Mouse (Mus musculus) left cerebral cortex, postnatal 25 days (tissue): ENCODE data around the gene Slc3a2. TPM values are rescaled to one million over a fixed set of nuclear protein-coding genes. Genes with fewer than 3 reads are reported as not detected.

Experiments used
- DNase-seq, 2 experiments: peaks; one replicate each; pipeline ENCODE4 v3.0.0; 2022; ENCODE audit warnings: low spot score in 2 of 2, mixed read lengths in 1 of 2
- intact Hi-C: fragments of 180-260 bp; cut with DNase I; formaldehyde crosslinking; loops from one replicate; pipeline ENCODE4 v1.15.1; 2025
- microRNA-seq, 2 experiments: library from miRNA; unstranded; fragments of <30 nt; microRNA quantifications; one replicate each; pipeline ENCODE4 v1.2.0; 2022
- total RNA-seq, 2 experiments: library from RNA; stranded (reverse); gene quantifications; 2 replicates each; pipeline ENCODE4 v1.2.3; 2021

Slc3a2 gene
- total RNA-seq, 2 experiments from 2014 or later, result 148 to 161 TPM

DNA sequence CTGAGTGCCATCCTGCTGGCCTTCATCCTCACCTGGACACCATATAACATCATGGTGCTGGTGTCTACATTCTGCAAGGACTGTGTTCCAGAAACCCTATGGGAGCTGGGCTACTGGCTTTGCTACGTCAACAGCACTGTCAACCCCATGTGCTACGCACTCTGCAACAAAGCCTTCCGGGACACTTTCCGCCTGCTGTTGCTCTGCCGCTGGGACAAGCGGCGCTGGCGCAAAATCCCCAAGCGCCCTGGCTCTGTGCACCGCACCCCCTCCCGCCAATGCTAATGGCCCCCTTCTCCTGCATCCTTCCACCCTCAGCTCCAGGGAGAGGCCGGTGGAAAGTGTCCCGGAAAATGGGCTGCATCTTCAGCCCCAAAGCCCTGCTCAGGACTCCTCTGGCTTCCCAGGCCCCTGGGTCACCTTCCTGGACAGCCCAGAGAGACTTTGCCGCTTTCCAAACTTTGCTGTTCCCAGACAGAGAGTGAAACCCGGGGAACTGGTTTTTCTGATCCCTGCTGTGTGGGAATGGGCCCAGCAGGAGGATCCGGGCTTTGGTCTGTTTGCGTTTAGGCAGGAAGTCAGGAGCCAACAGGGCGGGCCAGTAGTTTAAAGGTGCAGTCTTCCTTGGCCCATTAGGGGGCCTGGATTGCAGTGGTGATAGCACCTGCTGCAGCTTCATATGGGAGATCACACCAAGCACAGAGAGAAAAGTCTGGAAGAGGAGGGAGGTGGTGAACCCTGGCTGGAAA, 44.0 kb downstream of the Slc3a2 start:
- DNase-seq, result no peak
- intact Hi-C loops, result no loop called here

- intact Hi-C loops, result no loop called here
- DNase-seq, result no peak
Observed at GRCm38 (mm10) chr19:8673336-8674063, 49.7 kb downstream of the Slc3a2 start.

DNA sequence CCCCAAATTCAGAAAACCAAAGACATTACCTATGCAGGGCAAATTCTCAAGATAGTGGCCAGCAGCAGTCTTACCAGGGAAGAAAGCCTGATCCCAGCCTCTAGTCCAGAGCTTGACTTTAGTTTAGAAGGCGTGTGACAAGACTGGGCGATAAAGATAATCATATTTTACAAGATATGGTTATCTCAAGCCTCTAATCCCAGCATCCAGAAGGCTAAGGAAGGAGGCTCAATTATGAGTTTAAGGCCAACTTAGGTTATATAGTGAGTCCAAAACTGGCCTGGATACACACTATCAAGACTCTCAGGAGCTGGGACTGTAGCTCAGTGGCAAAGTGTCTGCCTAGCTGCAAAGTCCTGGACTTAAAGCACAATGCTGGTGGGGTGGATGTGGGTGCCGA, 50.3 kb downstream of the Slc3a2 start:
- no peak for DNase-seq
- intact Hi-C loops, result no loop called here

- DNase-seq, result peak; percentile 60 to 79
- intact Hi-C loops, result no loop called here
Observed at GRCm38 (mm10) chr19:8665746-8666145, 57.4 kb downstream of the Slc3a2 start.

- intact Hi-C loops, result no loop called here
- DNase-seq, result peak in 1 of 2 experiments; percentile 61
Observed at GRCm38 (mm10) chr19:8664859-8665258, 58.3 kb downstream of the Slc3a2 start.

- peak; percentile 72 to 86 for DNase-seq
- intact Hi-C loops, result no loop called here
Observed at GRCm38 (mm10) chr19:8663911-8664421, 59.2 kb downstream of the Slc3a2 start.

- DNase-seq, result peak; percentile 61 to 74
- intact Hi-C loops, result no loop called here
Observed at GRCm38 (mm10) chr19:8663360-8663839, 59.8 kb downstream of the Slc3a2 start, which contains the start of gene Chrm1. Chrm1 (plus strand) TSS chr19:8663789.

- DNase-seq, result peak; percentile 87 to 95
- intact Hi-C loops, result loop anchor here (1.0 kb wide), 3 partner anchors 21 to 84 kb away; partner anchors contain the start of gene Slc3a2
Observed at GRCm38 (mm10) chr19:8662337-8662736, 60.8 kb downstream of the Slc3a2 start.

DNA sequence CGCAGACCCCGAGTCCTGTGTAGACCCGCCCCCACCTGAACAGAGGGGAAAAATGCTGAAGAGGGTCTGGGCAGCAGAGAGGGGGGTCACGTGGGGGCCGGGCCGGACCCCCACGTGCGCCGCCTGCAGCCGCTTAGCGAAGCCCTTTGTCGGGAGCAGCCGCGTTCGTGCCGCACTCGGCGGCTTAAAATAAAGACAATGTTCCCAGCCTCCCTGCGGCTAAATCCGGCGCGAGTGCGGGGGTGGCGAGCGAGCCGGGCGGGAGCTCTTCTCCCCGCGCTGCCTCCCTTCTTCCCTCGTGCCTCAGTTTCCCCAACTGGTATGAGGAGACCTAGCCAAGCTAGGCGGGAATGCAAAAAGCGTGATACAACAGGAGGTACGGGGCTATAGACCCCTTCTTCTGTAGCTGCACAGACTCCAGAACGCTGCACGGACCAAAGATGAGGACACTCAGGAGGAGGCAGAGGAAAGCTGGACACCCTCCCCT, 61.3 kb downstream of the Slc3a2 start:
- peak; percentile 86 to 93 for DNase-seq
- intact Hi-C loops, result loop anchor here (1.0 kb wide), 3 partner anchors 21 to 84 kb away; partner anchors contain the start of gene Slc3a2

Small RNA genes within 50 kb of the gene (microRNA-seq; reads per million reads assigned to microRNA genes)
- gene Mir6992, result 0 to 0.25 reads per million in 2 experiments

Other genes with a start within 250 kb of the Slc3a2 start
- 10 to 100 TPM; 11.7 to 15.1 TPM for gene Slc22a8, start 132.1 kb downstream of the Slc3a2 start, total RNA-seq
- 1 to 10 TPM; 5.5 to 5.8 TPM for gene Slc22a6, start 105.3 kb downstream of the Slc3a2 start, total RNA-seq
- 100 to 1,000 TPM; 160 to 162 TPM for gene Chrm1, start 59.6 kb downstream of the Slc3a2 start, total RNA-seq
- gene Wdr74, start 12.5 kb upstream of the Slc3a2 start, total RNA-seq, result 10 to 100 TPM; 46.0 to 58.5 TPM
- 1 to 10 TPM; 1.1 to 1.5 TPM for gene 1700092M07Rik, start 17.3 kb upstream of the Slc3a2 start, total RNA-seq
- gene Stx5a, start 18.0 kb upstream of the Slc3a2 start, total RNA-seq, result 10 to 100 TPM; 61.5 to 70.1 TPM
- 10 to 100 TPM; 87.4 to 92.0 TPM for gene Nxf1, start 33.7 kb upstream of the Slc3a2 start, total RNA-seq
- 10 to 100 TPM; 73.0 to 75.0 TPM for gene Tmem223, start 47.6 kb upstream of the Slc3a2 start, total RNA-seq
- gene Tmem179b, start 51.1 kb upstream of the Slc3a2 start, total RNA-seq, result 10 to 100 TPM; 10.6 to 10.9 TPM
- 10 to 100 TPM; 12.0 to 12.4 TPM for gene Taf6l, start 63.0 kb upstream of the Slc3a2 start, total RNA-seq
- 100 to 1,000 TPM; 107 to 113 TPM for gene Polr2g, start 75.2 kb upstream of the Slc3a2 start, total RNA-seq
- gene Zbtb3, start 79.2 kb upstream of the Slc3a2 start, total RNA-seq, result 1 to 10 TPM; 5.9 to 7.1 TPM
- 10 to 100 TPM; 35.1 to 35.5 TPM for gene Ttc9c, start 96.0 kb upstream of the Slc3a2 start, total RNA-seq
- gene Hnrnpul2, start 96.6 kb upstream of the Slc3a2 start, total RNA-seq, result 100 to 1,000 TPM; 110 to 112 TPM
- not detected for gene AC129217.1, start 106.4 kb upstream of the Slc3a2 start, total RNA-seq
- 100 to 1,000 TPM; 111 to 112 TPM for gene Bscl2, start 114.1 kb upstream of the Slc3a2 start, total RNA-seq
- gene Gng3, start 115.8 kb upstream of the Slc3a2 start, total RNA-seq, result 100 to 1,000 TPM; 201 to 223 TPM
- under 1 TPM; 0.92 to 0.96 TPM for gene Lrrn4cl, start 127.4 kb upstream of the Slc3a2 start, total RNA-seq
- 10 to 100 TPM; 91.0 to 94.1 TPM for gene Ubxn1, start 148.1 kb upstream of the Slc3a2 start, total RNA-seq
- 10 to 100 TPM; 32.3 to 35.6 TPM for gene Uqcc3, start 157.6 kb upstream of the Slc3a2 start, total RNA-seq
- gene Lbhd1, start 160.4 kb upstream of the Slc3a2 start, total RNA-seq, result 1 to 10 TPM; 5.4 to 7.2 TPM
- not detected for gene Gm49403, start 160.6 kb upstream of the Slc3a2 start, total RNA-seq
- gene 1810009A15Rik, start 165.5 kb upstream of the Slc3a2 start, total RNA-seq, result 10 to 100 TPM; 21.4 to 23.9 TPM
- 1 to 10 TPM; 2.4 to 3.3 TPM for gene Gm49416, start 165.6 kb upstream of the Slc3a2 start, total RNA-seq
- 10 to 100 TPM; 22.6 to 24.3 TPM for gene Ints5, start 169.6 kb upstream of the Slc3a2 start, total RNA-seq
- gene Ganab, start 174.7 kb upstream of the Slc3a2 start, total RNA-seq, result 100 to 1,000 TPM in 1 of 2 experiments, 10 to 100 TPM in 1; 98.5 to 102 TPM
- 100 to 1,000 TPM; 151 to 163 TPM for gene B3gat3, start 197.0 kb upstream of the Slc3a2 start, total RNA-seq
- 1 to 10 TPM; 5.7 TPM for gene Rom1, start 206.0 kb upstream of the Slc3a2 start, total RNA-seq
- 1 to 10 TPM; 8.2 to 8.4 TPM for gene Eml3, start 206.2 kb upstream of the Slc3a2 start, total RNA-seq
- 10 to 100 TPM; 46.0 to 46.9 TPM for gene Mta2, start 218.5 kb upstream of the Slc3a2 start, total RNA-seq
- 10 to 100 TPM; 18.7 to 20.1 TPM for gene Tut1, start 230.5 kb upstream of the Slc3a2 start, total RNA-seq
- gene Eef1g, start 243.7 kb upstream of the Slc3a2 start, total RNA-seq, result 100 to 1,000 TPM; 203 to 212 TPM